Mouse (Mus musculus): ENCODE measurements around the gene Luzp4. TPM values are rescaled to one million over a fixed set of nuclear protein-coding genes. Genes with fewer than 3 reads are reported as not detected.
"Not testable (repeated sequence)": the region's sequence is repeated elsewhere in the genome, so short reads cannot be mapped to it uniquely, and the experiment has no call there.

The Luzp4 gene
- polyA plus RNA-seq (2015; fragmentation: Nextera tagmentation; extraction: Ambion mirVana) = not detected in 2 replicates

- H3K36me3 ChIP-seq (ENCODE audit: control insufficient read depth, insufficient read depth, low read length); H3K4me3 ChIP-seq (ENCODE audit: low read depth, low read length); H3K4me1 ChIP-seq (ENCODE audit: control insufficient read depth, insufficient read depth, low read length); H3K9me3 ChIP-seq (replicated peaks; ENCODE audit: control insufficient read depth, low read length, poor library complexity, severe bottlenecking); ATAC-seq; H3K27ac ChIP-seq (ENCODE audit: low read length); H3K9ac ChIP-seq (ENCODE audit: low read depth, low read length); H3K27me3 ChIP-seq (ENCODE audit: control insufficient read depth, insufficient read depth, low read depth, low read length); H3K4me2 ChIP-seq (ENCODE audit: low read length): not testable (repeated sequence)
- WGBS = 87% methylated on average over 3 of the region's 6 CpGs
Observed at GRCm38 (mm10) chrX:148857340-148857739, at the start of gene Luzp4. TSS of gene Luzp4 (plus strand) at chrX:148857640.

GRCm38 (mm10) chrX:148841801-148842200 lies 15.6 kb upstream of the Luzp4 start:
- H3K27ac ChIP-seq (ENCODE audit: low read length); ATAC-seq; H3K4me1 ChIP-seq (ENCODE audit: control insufficient read depth, insufficient read depth, low read length); H3K27me3 ChIP-seq (ENCODE audit: control insufficient read depth, insufficient read depth, low read depth, low read length); H3K9ac ChIP-seq (ENCODE audit: low read depth, low read length); H3K9me3 ChIP-seq (replicated peaks; ENCODE audit: control insufficient read depth, low read length, poor library complexity, severe bottlenecking); H3K4me3 ChIP-seq (ENCODE audit: low read depth, low read length); H3K36me3 ChIP-seq (ENCODE audit: control insufficient read depth, insufficient read depth, low read length); H3K4me2 ChIP-seq (ENCODE audit: low read length): not testable (repeated sequence)
- 94% methylated on average over 4 of the region's 4 CpGs for WGBS

Other genes with a start within 250 kb of the Luzp4 start
- gene Gm8334, start 242.5 kb upstream of the Luzp4 start, polyA plus RNA-seq (2015; fragmentation: Nextera tagmentation; extraction: Ambion mirVana) = not detected in 2 replicates
- gene Gm15127, start 194.0 kb upstream of the Luzp4 start, polyA plus RNA-seq (2015; fragmentation: Nextera tagmentation; extraction: Ambion mirVana) = not detected in 2 replicates
- gene Ott, start 216.6 kb downstream of the Luzp4 start, polyA plus RNA-seq (2015; fragmentation: Nextera tagmentation; extraction: Ambion mirVana) = not detected in 2 replicates

All from midbrain, embryonic 16.5 days (tissue).